Mouse (Mus musculus): ENCODE measurements around the gene Cd79b. TPM values are rescaled to one million over a fixed set of nuclear protein-coding genes. Genes with fewer than 3 reads are reported as not detected.

Cd79b gene
- total and polyA plus RNA-seq, 3 experiments = 527 to 741 (median 689) TPM

- no peak overlapping the region for H3K9ac ChIP-seq (ENCODE audit: insufficient read depth, low read depth)
- TF ChIP-seq USF2 (conservative IDR thresholded peaks at IDR 0.05; ENCODE audit: low read depth, low read length) (no peak), TCF12 (IDR thresholded peaks at IDR 0.05; ENCODE audit: low read depth, low read length) (no peak), ZC3H11A (IDR thresholded peaks at IDR 0.05; ENCODE audit: low read depth, low read length) (no peak), IRF4 (IDR thresholded peaks at IDR 0.05; ENCODE audit: low read depth, low read length) (no peak), GABPA (IDR thresholded peaks at IDR 0.05; ENCODE audit: insufficient replicate concordance, low read depth, low read length) (no peak), UBTF (IDR thresholded peaks at IDR 0.05; ENCODE audit: low read depth, low read length) (no peak), ZKSCAN1 (IDR thresholded peaks at IDR 0.05; ENCODE audit: borderline replicate concordance, low read depth, low read length) (no peak), ZNF384 (IDR thresholded peaks at IDR 0.05; ENCODE audit: low read depth, low read length) (no peak), CHD1 (IDR thresholded peaks at IDR 0.05; ENCODE audit: low read depth, low read length) (no peak), EP300 (IDR thresholded peaks at IDR 0.05; ENCODE audit: low read length) (no peak), CTCF (conservative IDR thresholded peaks at IDR 0.05 in 1 of 2, IDR thresholded peaks at IDR 0.05 in 1 of 2; ENCODE audit: low read depth in 2 of 2, low read length in 2 of 2) (no peak), CHD2 (IDR thresholded peaks at IDR 0.05; ENCODE audit: low read length) (no peak), ELF1 (IDR thresholded peaks at IDR 0.05; ENCODE audit: low read depth, low read length) (no peak), NELFE (IDR thresholded peaks at IDR 0.05; ENCODE audit: low read depth, low read length) (no peak), MAX (IDR thresholded peaks at IDR 0.05; ENCODE audit: low read length) (no peak), NRF1 (IDR thresholded peaks at IDR 0.05; ENCODE audit: low read depth, low read length) (no peak), MXI1 (IDR thresholded peaks at IDR 0.05; ENCODE audit: low read depth, low read length) (no peak), JUN (IDR thresholded peaks at IDR 0.05; ENCODE audit: insufficient read depth, low read depth, low read length) (no peak)
- no peak overlapping the region for H3K4me3 ChIP-seq (replicated peaks in 1 of 3; ENCODE audit: low read depth in 2 of 3, low read length in 2 of 3, poor library complexity in 1 of 3)
- no peaks in the 10 kb centered on the region for H3K79me2 ChIP-seq (replicated peaks; ENCODE audit: control insufficient read depth, extremely low read depth, insufficient read depth, poor library complexity, severe bottlenecking)
- peaks cover 11% of the 10 kb centered on the region in 2 experiments; a peak in 3 of 4 replicates for H3K4me1 ChIP-seq (ENCODE audit: control insufficient read depth in 1 of 2, insufficient read depth in 2 of 2)
- in situ Hi-C loops (cut with MboI; ENCODE audit: low pct_ligation_motif_present, low pct_unique_long_range_greater_than_20kb, low sequenced_read_pairs) (no loop called here), dilution Hi-C loops (cut with MboI; ENCODE audit: extremely low pct_ligation_motif_present, extremely low pct_unique_long_range_greater_than_20kb, low sequenced_read_pairs) (no loop called here)
- no peak for DNase-seq (ENCODE audit: extremely low read depth)
- peaks cover 84% of the 10 kb centered on the region for H3K27me3 ChIP-seq (replicated peaks)
- no peak overlapping the region for H3K27ac ChIP-seq (ENCODE audit: insufficient read depth, low read depth)
- no peaks in the 10 kb centered on the region for H3K36me3 ChIP-seq (replicated peaks in 1 of 2; ENCODE audit: control insufficient read depth in 1 of 2, insufficient read depth in 1 of 2, low read length in 1 of 2)
- no peaks in the 10 kb centered on the region for H3K9me3 ChIP-seq (replicated peaks; ENCODE audit: low read length)
- H3K4me2 ChIP-seq (ENCODE audit: insufficient read depth, low read depth, poor library complexity, severe bottlenecking) = no peak overlapping the region
Observed at GRCm38 (mm10) chr11:106351941-106352340, 37.4 kb upstream of the Cd79b start.

GRCm38 (mm10) chr11:106351253-106351652 is 36.7 kb upstream of the Cd79b start:
- dilution Hi-C loops (cut with MboI; ENCODE audit: extremely low pct_ligation_motif_present, extremely low pct_unique_long_range_greater_than_20kb, low sequenced_read_pairs) = no loop called here
- Histone ChIP-seq H3K4me2 (ENCODE audit: insufficient read depth, low read depth, poor library complexity, severe bottlenecking) (no peak overlapping the region), H3K4me3 (replicated peaks in 1 of 3; ENCODE audit: low read depth in 2 of 3, low read length in 2 of 3, poor library complexity in 1 of 3) (no peak overlapping the region), H3K27me3 (replicated peaks) (peaks cover 88% of the 10 kb centered on the region), H3K9ac (ENCODE audit: insufficient read depth, low read depth) (no peak overlapping the region), H3K79me2 (replicated peaks; ENCODE audit: control insufficient read depth, extremely low read depth, insufficient read depth, poor library complexity, severe bottlenecking) (no peaks in the 10 kb centered on the region), H3K4me1 (ENCODE audit: control insufficient read depth in 1 of 2, insufficient read depth in 2 of 2) (peaks cover 11% of the 10 kb centered on the region in 2 experiments; a peak in 3 of 4 replicates), H3K27ac (ENCODE audit: insufficient read depth, low read depth) (no peak overlapping the region), H3K9me3 (replicated peaks; ENCODE audit: low read length) (peaks cover 3% of the 10 kb centered on the region), H3K36me3 (replicated peaks in 1 of 2; ENCODE audit: control insufficient read depth in 1 of 2, insufficient read depth in 1 of 2, low read length in 1 of 2) (no peaks in the 10 kb centered on the region)
- no peak for TF ChIP-seq JUND (conservative IDR thresholded peaks at IDR 0.05; ENCODE audit: low read depth, low read length)
- TF ChIP-seq NELFE (IDR thresholded peaks at IDR 0.05; ENCODE audit: low read depth, low read length) = no peak
- no peak for TF ChIP-seq CHD2 (IDR thresholded peaks at IDR 0.05; ENCODE audit: low read length)
- no peak for TF ChIP-seq PAX5 (IDR thresholded peaks at IDR 0.05; ENCODE audit: low read length)
- TF ChIP-seq MAFK (IDR thresholded peaks at IDR 0.05; ENCODE audit: insufficient replicate concordance, low read length) = no peak
- TF ChIP-seq MXI1 (IDR thresholded peaks at IDR 0.05; ENCODE audit: low read depth, low read length) = no peak
- TF ChIP-seq CTCF (conservative IDR thresholded peaks at IDR 0.05 in 1 of 2, IDR thresholded peaks at IDR 0.05 in 1 of 2; ENCODE audit: low read depth in 2 of 2, low read length in 2 of 2) = no peak
- no peak for TF ChIP-seq TBP (conservative IDR thresholded peaks at IDR 0.05; ENCODE audit: low read depth, low read length)
- TF ChIP-seq MAZ (IDR thresholded peaks at IDR 0.05; ENCODE audit: low read depth, low read length) = no peak
- TF ChIP-seq EP300 (IDR thresholded peaks at IDR 0.05; ENCODE audit: low read length) = no peak
- TF ChIP-seq POLR2A (IDR thresholded peaks at IDR 0.05; ENCODE audit: low read depth, low read length) = no peak
- no peak for TF ChIP-seq UBTF (IDR thresholded peaks at IDR 0.05; ENCODE audit: low read depth, low read length)
- TF ChIP-seq ZC3H11A (IDR thresholded peaks at IDR 0.05; ENCODE audit: low read depth, low read length) = no peak
- no peak for TF ChIP-seq HCFC1 (IDR thresholded peaks at IDR 0.05; ENCODE audit: low read depth, low read length)
- TF ChIP-seq RAD21 (IDR thresholded peaks at IDR 0.05; ENCODE audit: low read depth, low read length) = no peak
- no peak for TF ChIP-seq USF2 (conservative IDR thresholded peaks at IDR 0.05; ENCODE audit: low read depth, low read length)
- no peak for TF ChIP-seq NRF1 (IDR thresholded peaks at IDR 0.05; ENCODE audit: low read depth, low read length)
- in situ Hi-C loops (cut with MboI; ENCODE audit: low pct_ligation_motif_present, low pct_unique_long_range_greater_than_20kb, low sequenced_read_pairs) = no loop called here
- DNase-seq (ENCODE audit: extremely low read depth) = no peak
